Mouse (Mus musculus) limb, embryonic 10.5 days (tissue): ENCODE results near the gene Nck1. TPM values are rescaled to one million over a fixed set of nuclear protein-coding genes. Genes with fewer than 3 reads are reported as not detected.

Source experiments
- DNase-seq: peaks from one replicate; pipeline ENCODE4 v3.0.0-alpha.2; 2017; ENCODE audit warnings: low spot score
- H3K27ac ChIP-seq: fragments of 300-500 bp; sonication (generic); 2 replicates; pipeline ENCODE4 v1.5.1; 2016; ENCODE audit warnings: mild to moderate bottlenecking
- H3K27me3 ChIP-seq: fragments of 300-500 bp; sonication (generic); 2 replicates; pipeline ENCODE4 v1.6.1; 2016; ENCODE audit warnings: low read depth, mild to moderate bottlenecking; ENCODE audit not compliant: poor library complexity, severe bottlenecking
- H3K36me3 ChIP-seq: fragments of 300-500 bp; sonication (generic); 2 replicates; pipeline ENCODE4 v1.6.1; 2016; ENCODE audit warnings: mild to moderate bottlenecking, moderate library complexity
- H3K4me1 ChIP-seq: fragments of 300-500 bp; sonication (generic); 2 replicates; pipeline ENCODE4 v1.6.1; 2016
- H3K4me3 ChIP-seq: fragments of 300-500 bp; sonication (generic); 2 replicates; pipeline ENCODE4 v1.5.1; 2016; ENCODE audit warnings: mild to moderate bottlenecking, moderate library complexity
- H3K9me3 ChIP-seq: fragments of 300-500 bp; sonication (generic); replicated peaks from 2 replicates; pipeline ENCODE4 v1.6.1; 2016; ENCODE audit warnings: mild to moderate bottlenecking
- WGBS: fragments of 180-500 bp; shearing (Covaris S2); methylation state at CpG from one replicate; pipeline ENCODE4 v1.1.7; 2016; 5-methylcytosine and 5-hydroxymethylcytosine counted together
- polyA plus RNA-seq: library from polyadenylated mRNA; unstranded; fragments of >200 nt; fragmentation: Nextera tagmentation; extraction: Ambion mirVana; gene quantifications from 2 replicates; pipeline ENCODE4 v1.2.1, GENCODE M21; 2016

Nck1 gene
- polyA plus RNA-seq = 62.5 and 66.3 TPM in 2 replicates

DNA sequence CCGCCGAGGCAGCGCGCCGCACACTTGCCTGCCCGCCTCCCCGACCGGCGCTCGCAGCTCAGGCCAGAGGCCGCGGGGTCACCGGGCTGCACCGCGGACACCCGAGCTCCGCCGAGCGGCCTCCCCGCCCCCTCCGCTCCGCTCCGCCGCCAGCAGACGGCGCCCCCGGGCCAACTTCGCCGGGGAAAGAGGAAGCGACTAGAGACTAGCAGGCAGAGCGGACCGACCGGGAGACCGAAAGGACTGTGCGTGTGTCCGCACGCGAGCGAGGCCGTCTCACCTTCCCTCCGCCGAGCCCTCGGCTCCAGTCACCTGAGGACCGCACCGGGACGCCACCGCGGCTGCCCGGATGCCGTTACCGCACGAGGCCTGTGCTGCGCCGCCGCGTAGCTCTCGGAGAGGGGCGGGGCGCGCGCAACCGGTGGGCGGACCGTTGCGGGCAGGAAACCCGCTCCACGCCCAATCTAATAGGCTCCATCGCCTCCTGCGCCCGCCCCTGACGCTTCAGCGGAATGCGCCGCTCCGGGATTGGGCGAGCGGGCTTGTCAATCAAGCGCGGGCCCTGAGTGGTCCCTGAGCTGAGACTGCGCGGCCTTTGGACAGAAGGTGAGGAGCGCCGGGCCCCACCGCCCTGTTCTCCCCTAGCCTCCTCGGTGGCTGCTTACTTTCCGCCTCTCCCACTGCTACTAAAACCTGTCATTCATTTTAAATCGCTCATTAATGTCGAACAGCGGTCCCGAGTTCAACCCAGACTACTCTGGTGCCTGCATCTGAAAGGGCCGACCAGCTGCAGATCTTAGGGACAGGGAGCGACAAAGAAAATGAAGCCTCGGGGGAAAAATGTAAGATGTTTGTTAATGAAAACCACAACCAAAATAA lies at the start of gene Nck1:
Gene Nck1, minus strand, starts transcription at position 420 of the 879 bp plus-strand sequence.
- Histone ChIP-seq H3K36me3 (peaks cover 7% of the 10 kb centered on the region), H3K27me3 (no peaks in the 10 kb centered on the region), H3K9me3 (no peaks in the 10 kb centered on the region; the same call in 1 of the 2 replicates), H3K4me3 (peak within 1 kb of the TSS; percentile 96), H3K4me1 (peaks cover 19% of the 10 kb centered on the region), H3K27ac (peak within 1 kb of the TSS; percentile 98)
- peak; percentile 97 for DNase-seq
- WGBS = under 1% methylated on average over 93 of the region's 93 CpGs

DNA sequence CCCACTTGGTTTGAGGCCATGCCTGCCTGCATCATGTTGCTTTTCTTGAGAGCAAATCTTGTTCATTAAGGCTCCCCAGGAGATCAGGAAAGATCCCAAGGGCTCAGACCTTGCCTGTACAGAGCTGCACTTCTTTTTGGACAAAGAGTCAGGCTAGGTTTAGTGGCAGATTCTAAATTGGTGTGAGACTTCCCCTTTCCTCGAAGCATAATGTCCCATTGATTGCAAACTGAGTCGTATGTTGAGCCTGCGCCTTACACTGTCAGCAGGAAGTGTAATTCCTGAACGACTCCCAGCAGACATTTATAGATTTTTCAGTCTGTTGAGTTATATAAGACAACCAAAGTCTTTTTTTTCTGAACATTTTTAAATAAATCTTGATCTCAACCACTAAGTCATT lies 44.5 kb upstream of the Nck1 start:
- Histone ChIP-seq H3K4me3 (no peak overlapping the region), H3K27ac (no peak overlapping the region), H3K36me3 (no peaks in the 10 kb centered on the region), H3K27me3 (no peaks in the 10 kb centered on the region), H3K4me1 (no peaks in the 10 kb centered on the region), H3K9me3 (no peaks in the 10 kb centered on the region)
- 78% methylated on average over 4 of the region's 4 CpGs for WGBS
- no peak for DNase-seq

GRCm38 (mm10) chr9:100584031-100584430 lies 38.1 kb upstream of the Nck1 start:
- Histone ChIP-seq H3K4me1 (peaks cover 10% of the 10 kb centered on the region), H3K27ac (no peak overlapping the region), H3K36me3 (no peaks in the 10 kb centered on the region), H3K9me3 (no peaks in the 10 kb centered on the region), H3K4me3 (no peak overlapping the region), H3K27me3 (no peaks in the 10 kb centered on the region)
- DNase-seq = no peak
- WGBS = 83% methylated on average over 4 of the region's 4 CpGs

GRCm38 (mm10) chr9:100582883-100583575 lies 37.1 kb upstream of the Nck1 start:
- H3K27ac ChIP-seq = no peak overlapping the region
- no peaks in the 10 kb centered on the region for H3K27me3 ChIP-seq
- peaks cover 10% of the 10 kb centered on the region for H3K4me1 ChIP-seq
- no peaks in the 10 kb centered on the region for H3K9me3 ChIP-seq
- no peaks in the 10 kb centered on the region for H3K36me3 ChIP-seq
- DNase-seq = no peak
- H3K4me3 ChIP-seq = no peak overlapping the region
- WGBS = 80% methylated on average over 13 of the region's 13 CpGs

DNA sequence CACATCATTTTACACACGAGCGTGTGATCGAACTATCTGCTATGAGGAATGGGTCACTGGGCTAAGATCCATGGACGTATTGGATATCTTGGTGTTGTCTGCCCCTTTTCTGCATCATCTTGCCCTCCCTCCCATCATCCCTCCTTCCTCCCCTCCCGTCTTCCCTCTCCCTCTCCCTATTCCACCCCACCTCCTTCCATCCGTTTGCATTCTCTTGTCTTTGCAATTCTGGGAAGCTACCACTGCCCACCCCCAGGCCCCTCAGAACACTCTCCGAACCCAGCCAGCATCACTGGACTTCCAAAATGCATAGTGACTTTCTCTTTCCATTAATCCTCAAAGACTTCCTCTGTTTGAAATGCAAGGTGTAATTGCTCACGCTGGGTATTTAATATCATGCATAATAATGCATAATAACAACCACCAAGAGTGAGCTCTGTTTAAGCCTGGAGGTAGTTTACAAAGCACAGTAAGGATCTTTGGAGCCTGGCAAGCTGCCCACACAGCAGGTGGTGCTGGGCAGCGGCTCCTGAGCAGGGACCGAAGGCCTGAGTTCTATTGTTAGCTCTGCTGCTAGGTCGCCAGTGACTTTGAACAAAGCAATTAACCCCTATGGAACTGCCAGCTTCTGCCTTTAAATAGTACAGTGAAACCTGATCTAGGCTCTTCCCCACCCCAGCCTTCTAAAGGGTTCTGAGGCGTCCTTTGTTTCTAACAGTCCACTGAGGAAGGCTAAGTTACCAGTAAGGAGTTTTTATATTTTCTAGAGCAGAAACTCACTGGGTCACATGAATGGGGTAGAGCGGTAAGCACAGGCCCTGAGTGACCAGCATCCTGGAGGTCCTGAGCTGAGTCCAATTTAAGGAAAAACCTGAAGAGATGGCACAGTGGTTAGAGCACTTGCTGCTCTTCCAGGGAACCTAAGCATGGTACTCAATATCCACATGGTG lies 35.9 kb upstream of the Nck1 start:
- WGBS = 50% methylated on average over 13 of the region's 13 CpGs
- DNase-seq = no peak
- Histone ChIP-seq H3K27me3 (no peaks in the 10 kb centered on the region), H3K9me3 (no peaks in the 10 kb centered on the region), H3K4me3 (no peak overlapping the region), H3K36me3 (no peaks in the 10 kb centered on the region), H3K27ac (peak overlapping the region; percentile 44; the same call in 1 of the 2 replicates), H3K4me1 (peaks cover 10% of the 10 kb centered on the region)

DNA sequence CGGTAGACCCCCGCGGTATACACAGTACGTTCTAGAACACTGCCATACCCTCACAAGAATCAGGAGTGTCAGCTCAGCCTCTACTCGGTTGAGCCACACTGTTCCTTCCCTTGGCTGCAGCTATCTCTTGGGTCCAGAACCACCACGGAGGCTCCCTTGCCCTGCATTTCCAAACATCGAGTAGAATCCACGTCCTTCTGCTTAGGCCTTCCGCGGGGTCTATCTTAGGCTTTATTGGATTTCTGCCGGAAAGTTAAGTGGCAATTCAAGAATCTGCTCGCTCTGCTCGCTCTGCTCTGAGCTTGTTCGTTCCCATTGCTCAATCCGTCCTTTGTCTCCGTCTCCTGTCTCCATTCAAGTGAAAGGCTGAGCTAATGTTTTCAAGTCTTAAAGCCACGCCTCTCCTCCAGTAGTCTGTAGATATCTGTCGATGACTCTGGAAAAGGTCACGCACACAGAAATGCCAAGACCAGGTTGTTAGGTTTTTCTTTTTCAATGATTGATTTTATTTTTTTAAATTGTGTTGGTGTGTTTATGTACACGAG lies 34.3 kb upstream of the Nck1 start:
- WGBS = 78% methylated on average over 20 of the region's 20 CpGs
- Histone ChIP-seq H3K36me3 (no peaks in the 10 kb centered on the region), H3K4me3 (no peak overlapping the region), H3K9me3 (no peaks in the 10 kb centered on the region), H3K27ac (no peak overlapping the region), H3K27me3 (no peaks in the 10 kb centered on the region), H3K4me1 (peaks cover 10% of the 10 kb centered on the region)
- no peak for DNase-seq

DNA sequence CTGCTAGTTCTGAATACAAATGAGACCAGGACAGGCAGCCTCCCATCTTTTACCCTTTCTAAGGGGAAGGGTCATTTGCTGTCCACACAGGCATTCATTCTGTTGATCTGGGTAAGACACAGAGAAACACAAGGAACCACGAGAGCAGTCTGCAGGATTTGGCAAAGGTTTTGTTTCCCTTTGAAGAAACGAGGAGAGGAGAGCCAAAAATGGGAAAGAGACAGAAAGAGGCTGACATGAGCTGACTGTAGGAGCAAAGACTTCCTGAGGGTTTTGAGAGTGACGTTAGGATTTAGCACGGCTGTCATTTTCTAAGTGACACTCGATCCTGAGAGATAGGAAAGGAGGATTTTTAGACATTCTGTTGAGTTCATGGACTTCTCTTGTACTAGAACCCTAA lies 28.0 kb upstream of the Nck1 start:
- Histone ChIP-seq H3K4me1 (peaks cover 19% of the 10 kb centered on the region), H3K9me3 (no peaks in the 10 kb centered on the region), H3K4me3 (no peak overlapping the region), H3K27ac (no peak overlapping the region), H3K36me3 (no peaks in the 10 kb centered on the region), H3K27me3 (peaks cover 17% of the 10 kb centered on the region)
- 71% methylated on average over 5 of the region's 5 CpGs for WGBS
- DNase-seq = no peak

GRCm38 (mm10) chr9:100573300-100573699 lies 27.4 kb upstream of the Nck1 start:
- Histone ChIP-seq H3K4me3 (no peak overlapping the region), H3K27me3 (peaks cover 23% of the 10 kb centered on the region), H3K36me3 (no peaks in the 10 kb centered on the region), H3K27ac (no peak overlapping the region), H3K4me1 (peaks cover 19% of the 10 kb centered on the region), H3K9me3 (no peaks in the 10 kb centered on the region)
- 79% methylated on average over 2 of the region's 2 CpGs for WGBS
- no peak for DNase-seq

GRCm38 (mm10) chr9:100571511-100571910 lies 25.6 kb upstream of the Nck1 start:
- H3K9me3 ChIP-seq = no peaks in the 10 kb centered on the region
- peak overlapping the region; percentile 78 for H3K4me3 ChIP-seq
- H3K36me3 ChIP-seq = no peaks in the 10 kb centered on the region
- 67% methylated on average over 1 of the region's 1 CpGs for WGBS
- no peak overlapping the region for H3K27ac ChIP-seq
- peaks cover 19% of the 10 kb centered on the region for H3K4me1 ChIP-seq
- peaks cover 23% of the 10 kb centered on the region for H3K27me3 ChIP-seq
- DNase-seq = no peak

GRCm38 (mm10) chr9:100570626-100571233 lies 24.8 kb upstream of the Nck1 start, which contains the start of gene Slc35g2:
TSS of gene Slc35g2 (minus strand) at chr9:100571090.
- H3K36me3 ChIP-seq = no peaks in the 10 kb centered on the region
- peaks cover 19% of the 10 kb centered on the region for H3K4me1 ChIP-seq
- under 1% methylated on average over 48 of the region's 55 CpGs for WGBS
- H3K27ac ChIP-seq = peak within 1 kb of the TSS; percentile 83
- H3K27me3 ChIP-seq = peaks cover 23% of the 10 kb centered on the region
- peak; percentile 83 for DNase-seq
- H3K4me3 ChIP-seq = peak within 1 kb of the TSS; percentile 78
- no peaks in the 10 kb centered on the region for H3K9me3 ChIP-seq

DNA sequence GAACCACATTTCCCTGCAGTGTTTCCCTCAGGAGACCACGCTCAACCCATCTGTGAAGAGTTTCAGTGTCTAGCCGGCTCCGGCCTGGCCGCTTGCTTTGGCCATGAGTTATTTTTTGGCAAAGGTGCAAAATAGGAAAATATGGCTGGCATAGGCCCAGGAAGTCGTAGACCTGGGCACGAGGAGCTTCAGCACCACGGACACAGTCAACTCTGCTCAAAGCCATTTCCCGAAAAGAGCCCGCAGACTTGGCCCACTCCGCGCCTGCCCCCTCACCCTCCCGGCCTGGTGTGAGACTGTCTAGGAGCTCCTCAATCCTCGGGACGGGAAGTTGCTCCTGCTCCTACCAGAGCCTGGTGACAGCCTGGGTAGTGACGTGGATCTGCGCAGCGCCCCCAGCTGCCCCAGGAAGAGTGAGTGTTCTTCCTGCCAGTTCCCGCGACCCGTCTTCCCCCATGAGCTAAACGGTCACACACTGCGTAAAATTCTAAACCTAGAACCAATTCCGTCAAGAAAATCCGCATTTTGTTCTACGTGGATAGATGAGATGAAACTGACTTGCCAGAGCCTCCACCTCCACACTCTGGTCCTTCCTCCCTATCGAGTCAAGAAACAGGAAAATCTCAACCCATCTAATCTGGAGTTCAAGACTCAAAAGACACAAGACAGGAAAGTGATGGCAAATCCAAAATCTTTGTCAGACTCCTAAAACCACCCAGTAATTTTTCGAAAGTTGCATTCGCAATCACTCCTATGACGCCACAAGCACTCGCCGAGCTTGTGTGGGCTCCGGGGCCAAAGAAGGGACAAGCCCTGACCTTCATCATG lies 24.1 kb upstream of the Nck1 start:
- peak; percentile 57 for DNase-seq
- Histone ChIP-seq H3K9me3 (no peaks in the 10 kb centered on the region), H3K27ac (peak overlapping the region; percentile 83), H3K4me1 (peaks cover 19% of the 10 kb centered on the region), H3K4me3 (peak overlapping the region; percentile 78), H3K27me3 (peaks cover 23% of the 10 kb centered on the region), H3K36me3 (no peaks in the 10 kb centered on the region)
- 10% methylated on average over 32 of the region's 32 CpGs for WGBS
